Mouse (Mus musculus) midbrain, postnatal 0 days (tissue): ENCODE results near the gene Blzf1. TPM values are rescaled to one million over a fixed set of nuclear protein-coding genes. Genes with fewer than 3 reads are reported as not detected.

Experiments used
- ATAC-seq: fragments of 200-750 bp; cut with Nextera tagmentation; 2 replicates; pipeline ENCODE4 v1.8.0; 2017; ENCODE audit warnings: moderate number of reproducible peaks, mild to moderate bottlenecking, moderate TSS enrichment, moderate library complexity; ENCODE audit not compliant: low FRiP score
- DNase-seq: peaks from one replicate; pipeline ENCODE4 v3.0.0-alpha.2; 2015; ENCODE audit warnings: low spot score
- H3K27ac ChIP-seq: fragments of 300-500 bp; sonication (generic); 2 replicates; pipeline ENCODE4 v1.5.1; 2014; ENCODE audit warnings: low read depth, mild to moderate bottlenecking, low read length, mixed read lengths
- H3K27me3 ChIP-seq: fragments of 300-500 bp; sonication (generic); 2 replicates; pipeline ENCODE4 v1.6.1; 2014; ENCODE audit warnings: low read length, control low read depth, mixed read lengths; ENCODE audit not compliant: insufficient read depth
- H3K36me3 ChIP-seq: fragments of 300-500 bp; sonication (generic); 2 replicates; pipeline ENCODE4 v1.6.1; 2014; ENCODE audit warnings: low read length, control low read depth, mixed read lengths; ENCODE audit not compliant: insufficient read depth
- H3K4me1 ChIP-seq: fragments of 300-500 bp; sonication (generic); 2 replicates; pipeline ENCODE4 v1.6.1; 2014; ENCODE audit warnings: mild to moderate bottlenecking, control low read depth, antibody characterized with exemption, low read length, mixed read lengths; ENCODE audit not compliant: insufficient read depth
- H3K4me2 ChIP-seq: fragments of 300-500 bp; sonication (generic); 2 replicates; pipeline ENCODE4 v1.6.1; 2014; ENCODE audit warnings: low read depth, mild to moderate bottlenecking, low read length, mixed read lengths; ENCODE audit not compliant: poor library complexity, severe bottlenecking
- H3K4me3 ChIP-seq: fragments of 300-500 bp; sonication (generic); 2 replicates; pipeline ENCODE4 v1.5.1; 2014; ENCODE audit warnings: low read depth, mild to moderate bottlenecking, low read length, moderate library complexity
- H3K9ac ChIP-seq: fragments of 300-500 bp; sonication (generic); replicated peaks from 2 replicates; pipeline ENCODE4 v1.6.1; 2014; ENCODE audit warnings: mild to moderate bottlenecking, low read length, moderate library complexity, mixed read lengths; ENCODE audit not compliant: poor library complexity, severe bottlenecking
- H3K9me3 ChIP-seq: fragments of 300-500 bp; sonication (generic); 2 replicates; pipeline ENCODE4 v1.6.1; 2016; ENCODE audit warnings: low read length, control low read depth
- CTCF ChIP-seq: IDR thresholded peaks from 2 replicates; pipeline ENCODE4 v1.5.1; 2016; ENCODE audit warnings: antibody characterized with exemption, mild to moderate bottlenecking
- WGBS: fragments of 180-500 bp; shearing (Covaris S2); extraction: QIAGEN DNeasy Blood & Tissue Kit; methylation state at CpG from one replicate; pipeline ENCODE4 v1.1.7; 2014; 5-methylcytosine and 5-hydroxymethylcytosine counted together
- polyA plus RNA-seq: library from polyadenylated mRNA; unstranded; fragments of >200 nt; fragmentation: Nextera tagmentation; extraction: Ambion mirVana; gene quantifications from 2 replicates; pipeline ENCODE4 v1.2.1, GENCODE M21; 2015
- total RNA-seq: library from RNA; depleted of rRNA; stranded (reverse); fragments of >200 nt; gene quantifications from 2 replicates; pipeline ENCODE4 v1.2.3, GENCODE M21; 2014; rRNA removed

Gene Blzf1
- total RNA-seq (12.1 and 16.7 TPM in 2 replicates), polyA plus RNA-seq (22.5 and 23.0 TPM in 2 replicates)

DNA sequence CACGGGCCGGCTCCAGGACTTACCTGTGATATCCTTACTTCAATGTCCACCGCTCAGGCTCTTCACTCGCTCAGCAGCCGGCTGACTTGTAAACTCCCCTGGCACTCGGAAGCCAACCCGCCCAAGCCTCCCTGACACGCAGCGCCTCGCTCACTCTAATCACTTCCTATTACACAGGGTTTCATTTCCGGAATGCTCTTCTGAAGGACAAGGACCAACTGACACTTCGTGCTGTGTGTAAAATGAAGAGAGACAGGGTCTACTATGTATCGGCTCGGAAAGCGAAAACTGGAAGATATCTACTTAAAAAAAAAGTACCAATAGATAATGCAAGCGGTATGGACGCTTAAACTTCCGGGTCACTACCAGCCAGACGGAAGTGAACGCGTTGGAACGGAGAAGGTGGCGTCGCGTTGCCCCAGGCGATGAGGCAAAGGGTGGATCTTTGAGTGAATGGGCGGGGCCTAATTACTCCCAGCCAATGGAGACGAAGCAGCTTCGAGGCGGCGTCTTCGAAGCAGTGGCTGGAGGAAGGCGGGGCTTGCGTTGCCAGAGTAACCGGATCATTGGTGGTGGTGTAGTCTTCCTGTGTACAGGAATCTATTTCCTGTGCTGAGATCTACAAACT lies at the start of gene Blzf1:
Gene Blzf1 (minus strand): TSS at position 366 of the 628 bp plus-strand sequence.
- ATAC-seq = peak; percentile 98
- Histone ChIP-seq H3K27ac (peak within 1 kb of the TSS; percentile 82), H3K4me1 (peaks cover 4% of the 10 kb centered on the region; the same call in 1 of the 2 replicates), H3K4me2 (peak within 1 kb of the TSS; percentile 86), H3K4me3 (peak within 1 kb of the TSS; percentile 74), H3K36me3 (peaks cover 6% of the 10 kb centered on the region), H3K9me3 (no peaks in the 10 kb centered on the region), H3K27me3 (no peaks in the 10 kb centered on the region), H3K9ac (peak within 1 kb of the TSS; percentile 69)
- peak; percentile 100 for DNase-seq
- no peak for TF ChIP-seq CTCF
- WGBS = under 1% methylated on average over 35 of the region's 35 CpGs

DNA sequence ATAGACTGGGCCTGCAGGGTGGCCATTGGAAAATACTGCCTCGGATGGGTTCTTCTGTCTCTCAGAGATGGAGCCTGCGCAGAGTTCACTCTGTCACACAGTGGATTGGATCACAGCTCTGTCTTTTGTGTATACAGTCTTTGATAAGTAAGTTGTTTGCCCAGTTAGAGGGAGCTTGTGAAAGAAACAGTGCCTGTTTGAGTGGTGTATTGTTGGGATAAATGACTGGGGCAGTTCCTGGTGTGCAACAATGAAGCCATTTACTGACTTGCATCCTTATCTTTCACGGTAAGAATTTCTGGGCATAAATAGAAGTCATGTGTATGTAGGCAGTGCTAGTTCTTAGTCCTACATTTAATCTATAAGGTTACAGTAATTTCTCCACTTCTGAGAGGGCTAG lies 46.2 kb upstream of the Blzf1 start:
- Histone ChIP-seq H3K4me1 (no peaks in the 10 kb centered on the region), H3K4me2 (no peak overlapping the region), H3K36me3 (no peaks in the 10 kb centered on the region; the same call in 1 of the 2 replicates), H3K4me3 (no peak overlapping the region), H3K27me3 (no peaks in the 10 kb centered on the region), H3K9ac (no peak overlapping the region), H3K27ac (no peak overlapping the region), H3K9me3 (no peaks in the 10 kb centered on the region)
- no peak for ATAC-seq
- TF ChIP-seq CTCF = no peak
- DNase-seq = no peak
- WGBS = 33% methylated on average over 3 of the region's 3 CpGs

DNA sequence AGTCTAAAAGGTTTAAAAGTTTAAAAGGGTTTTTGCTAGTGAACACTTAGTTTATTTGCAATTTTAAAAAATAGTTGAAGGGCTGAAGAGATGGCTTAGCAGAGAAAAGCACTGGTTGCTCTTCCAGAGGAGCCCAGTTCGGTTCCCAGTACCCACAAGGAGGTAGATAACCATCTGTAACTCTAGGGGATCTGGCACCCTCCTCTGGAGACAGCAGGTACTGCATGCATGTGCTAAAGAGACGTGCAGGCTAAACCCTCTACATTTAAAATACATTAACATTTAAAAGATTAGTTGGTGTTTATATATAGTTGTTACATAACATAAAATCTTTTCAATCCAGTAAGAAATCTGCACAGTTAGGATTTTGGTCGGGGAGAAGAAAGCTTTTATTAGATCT lies 34.9 kb upstream of the Blzf1 start:
- H3K4me3 ChIP-seq = no peak overlapping the region
- peaks cover 10% of the 10 kb centered on the region; the same call in 1 of the 2 replicates for H3K36me3 ChIP-seq
- 91% methylated on average over 3 of the region's 3 CpGs for WGBS
- peak; percentile 58 for TF ChIP-seq CTCF
- ATAC-seq (no peak), DNase-seq (no peak)
- H3K4me2 ChIP-seq = no peak overlapping the region
- no peaks in the 10 kb centered on the region for H3K4me1 ChIP-seq
- H3K27me3 ChIP-seq = no peaks in the 10 kb centered on the region
- no peak overlapping the region for H3K27ac ChIP-seq
- H3K9ac ChIP-seq = no peak overlapping the region
- no peaks in the 10 kb centered on the region for H3K9me3 ChIP-seq

DNA sequence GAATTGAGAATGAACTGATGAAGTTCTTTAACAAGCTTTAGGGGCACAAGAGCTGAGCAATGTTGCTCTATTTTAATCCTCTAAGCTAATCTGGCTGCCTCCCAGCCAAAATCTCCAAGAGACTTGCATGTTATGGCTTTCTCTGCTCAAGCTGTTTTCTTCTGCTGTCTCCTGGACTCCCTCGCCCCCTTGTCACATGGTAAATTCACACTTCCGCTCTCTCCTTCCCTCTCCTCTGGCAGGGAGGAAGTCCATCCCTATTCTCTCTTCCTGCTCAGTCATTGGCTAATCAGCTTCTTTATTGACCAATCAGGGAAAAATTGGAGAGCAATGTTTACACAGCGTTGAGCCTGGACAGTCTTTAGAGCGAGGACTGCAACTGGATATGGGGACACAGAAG lies 28.6 kb upstream of the Blzf1 start:
- ATAC-seq = no peak
- no peak overlapping the region for H3K9ac ChIP-seq
- 91% methylated on average over 4 of the region's 4 CpGs for WGBS
- no peak for TF ChIP-seq CTCF
- no peak overlapping the region for H3K27ac ChIP-seq
- no peak overlapping the region for H3K4me2 ChIP-seq
- DNase-seq = no peak
- no peaks in the 10 kb centered on the region for H3K9me3 ChIP-seq
- no peaks in the 10 kb centered on the region for H3K27me3 ChIP-seq
- no peaks in the 10 kb centered on the region for H3K4me1 ChIP-seq
- no peak overlapping the region for H3K4me3 ChIP-seq
- peaks cover 11% of the 10 kb centered on the region for H3K36me3 ChIP-seq

DNA sequence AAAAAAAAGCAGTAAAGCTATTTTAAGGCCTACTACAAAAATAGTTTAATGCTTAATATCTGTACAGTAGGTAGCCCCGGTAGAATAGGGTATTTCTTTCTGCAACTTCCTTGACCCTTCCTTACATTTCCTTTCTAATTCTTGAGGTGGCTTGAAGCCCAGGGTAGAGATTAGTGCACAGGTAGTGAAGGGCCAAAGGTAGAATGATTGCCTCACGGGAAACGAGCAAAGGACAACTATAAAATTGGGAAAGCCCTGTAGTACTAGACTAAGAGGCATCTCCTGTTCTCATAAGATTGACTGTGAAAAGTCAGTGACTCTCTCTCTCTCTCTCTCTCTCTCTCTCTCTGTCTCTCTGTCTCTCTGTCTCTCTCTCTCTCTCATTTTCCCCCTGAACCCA lies 28.1 kb upstream of the Blzf1 start:
- Histone ChIP-seq H3K4me2 (no peak overlapping the region), H3K4me1 (no peaks in the 10 kb centered on the region), H3K27ac (no peak overlapping the region), H3K36me3 (peaks cover 11% of the 10 kb centered on the region), H3K9ac (no peak overlapping the region), H3K27me3 (no peaks in the 10 kb centered on the region), H3K9me3 (no peaks in the 10 kb centered on the region), H3K4me3 (no peak overlapping the region)
- DNase-seq (no peak), ATAC-seq (no peak)
- 98% methylated on average over 3 of the region's 3 CpGs for WGBS
- no peak for TF ChIP-seq CTCF

DNA sequence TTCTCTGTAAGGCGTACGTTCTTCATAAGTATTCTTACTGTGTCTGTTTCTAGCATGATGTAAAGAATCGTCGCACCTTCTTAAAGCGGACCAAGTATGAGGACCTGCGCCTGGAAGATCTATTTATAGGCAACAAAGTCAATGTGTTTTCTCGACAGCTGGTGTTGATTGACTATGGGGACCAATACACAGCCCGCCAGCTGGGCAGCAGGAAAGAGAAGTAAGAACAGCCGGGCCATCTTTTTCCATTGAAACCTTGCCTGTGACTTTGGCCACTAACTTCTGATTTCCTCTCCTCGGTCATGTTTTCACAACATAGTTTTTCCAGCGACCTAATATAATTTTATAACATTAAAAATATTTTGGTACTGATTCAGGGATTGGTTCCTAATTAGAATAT lies 25.3 kb upstream of the Blzf1 start:
- Histone ChIP-seq H3K27ac (no peak overlapping the region), H3K9ac (no peak overlapping the region), H3K9me3 (no peaks in the 10 kb centered on the region), H3K4me2 (no peak overlapping the region), H3K4me1 (no peaks in the 10 kb centered on the region), H3K27me3 (no peaks in the 10 kb centered on the region), H3K4me3 (no peak overlapping the region), H3K36me3 (peaks cover 16% of the 10 kb centered on the region)
- DNase-seq (no peak), ATAC-seq (no peak)
- 93% methylated on average over 11 of the region's 11 CpGs for WGBS
- TF ChIP-seq CTCF = no peak
